Mouse (Mus musculus) heart, postnatal 0 days (tissue): ENCODE measurements at regions not wholly inside any gene's neighbourhood (a gene's known extent, or its start where the extent isn't known, plus 50 kb on each side); places are given as distances from the start of the nearest gene placed in this dataset.

ENCODE experiments used
- CTCF ChIP-seq: IDR thresholded peaks from 2 replicates; pipeline ENCODE4 v1.5.1; 2016; ENCODE audit warnings: antibody characterized with exemption, control low read depth, low read depth
- EP300 ChIP-seq: IDR thresholded peaks from 2 replicates; pipeline ENCODE4 v1.6.1; 2016; ENCODE audit warnings: antibody characterized with exemption, low read depth

DNA sequence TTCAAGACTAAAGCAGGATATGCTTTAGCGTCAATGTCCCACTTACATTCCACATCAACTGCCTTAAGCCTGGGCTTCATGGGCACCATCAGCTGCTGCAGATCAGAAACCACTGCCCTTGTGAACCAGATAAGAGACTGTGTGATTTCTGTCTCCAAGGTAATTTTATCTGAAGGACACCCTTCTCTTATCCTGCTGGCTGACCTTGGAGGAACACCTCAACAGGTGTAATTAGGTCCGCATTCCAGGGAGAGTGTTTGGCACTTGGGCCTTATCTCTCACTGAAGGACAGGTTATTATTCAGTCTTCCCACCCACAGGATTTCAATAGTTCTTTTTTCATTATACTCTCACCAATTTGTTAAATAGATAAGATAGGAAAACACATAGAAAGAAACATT lies 583.1 kb upstream of the Kdm8 start:
- no peak for TF ChIP-seq CTCF
- no peak for TF ChIP-seq EP300
